Mouse (Mus musculus) mouse trophoblast stem cell (cell line): ENCODE data around the gene Eprs.

Experiments
- in situ Hi-C, 2 experiments: fragments of 300-500 bp; cut with MseI, MboI; formaldehyde crosslinking; loops; 2 replicates in 1 of 2; 3 replicates in 1 of 2; pipeline ENCODE4 v1.15.1; 2025

Gene Eprs

GRCm38 (mm10) chr1:185358211-185358610 lies 4.6 kb upstream of the Eprs start:
- in situ Hi-C loops, result no loop called here

DNA sequence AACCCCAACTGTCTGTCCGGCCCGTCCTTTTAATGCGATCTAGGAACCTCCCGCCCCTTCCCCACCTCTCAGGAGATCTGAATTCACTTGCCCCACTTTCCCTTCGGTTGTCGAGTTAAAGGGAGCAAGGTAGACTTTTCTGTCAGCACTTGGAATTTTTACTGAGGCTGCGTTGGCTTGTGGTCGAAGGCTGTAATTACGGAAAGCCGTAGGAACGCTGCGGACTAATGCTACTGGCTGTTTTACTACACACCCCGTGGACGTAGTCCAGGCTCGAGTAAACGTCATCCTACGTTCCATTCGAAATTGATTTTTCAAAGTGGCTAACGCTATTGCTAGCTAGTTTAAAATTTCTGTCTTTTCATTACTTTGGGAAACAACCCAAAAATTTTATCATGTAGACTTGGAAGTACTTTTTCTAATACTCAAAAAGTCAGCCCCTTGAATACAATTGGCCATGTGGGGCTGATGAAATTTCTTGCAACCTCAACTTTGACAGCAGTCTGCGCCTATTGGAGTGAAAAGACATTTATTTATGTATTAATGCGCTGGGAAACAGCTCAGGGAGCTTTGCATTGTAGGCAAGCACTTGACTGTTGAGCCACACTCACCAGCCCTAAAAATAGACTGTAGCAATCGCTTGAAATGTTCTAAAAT lies 810 bp downstream of the Eprs start:
- in situ Hi-C loops, result no loop called here

DNA sequence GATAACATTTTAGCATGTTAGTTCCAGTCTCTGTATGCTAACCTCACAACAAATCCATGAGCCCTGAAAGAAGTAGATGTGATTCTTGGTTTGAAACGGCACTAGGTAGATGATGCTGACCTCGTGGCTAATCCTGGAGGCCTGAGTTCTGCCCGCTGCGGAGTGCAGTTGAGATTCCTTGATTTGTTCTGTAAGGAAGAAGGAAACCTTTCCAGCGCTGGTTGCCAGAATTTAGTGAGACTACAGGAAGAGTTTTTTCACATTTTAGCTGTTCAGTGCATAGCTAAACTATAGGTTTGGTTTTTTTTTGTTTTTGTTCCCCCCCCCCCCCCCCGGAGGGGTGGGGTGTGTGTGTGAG lies 1.3 kb downstream of the Eprs start:
- in situ Hi-C loops, result no loop called here

- in situ Hi-C loops, result no loop called here
Observed at GRCm38 (mm10) chr1:185367383-185367782, 4.5 kb downstream of the Eprs start.

DNA sequence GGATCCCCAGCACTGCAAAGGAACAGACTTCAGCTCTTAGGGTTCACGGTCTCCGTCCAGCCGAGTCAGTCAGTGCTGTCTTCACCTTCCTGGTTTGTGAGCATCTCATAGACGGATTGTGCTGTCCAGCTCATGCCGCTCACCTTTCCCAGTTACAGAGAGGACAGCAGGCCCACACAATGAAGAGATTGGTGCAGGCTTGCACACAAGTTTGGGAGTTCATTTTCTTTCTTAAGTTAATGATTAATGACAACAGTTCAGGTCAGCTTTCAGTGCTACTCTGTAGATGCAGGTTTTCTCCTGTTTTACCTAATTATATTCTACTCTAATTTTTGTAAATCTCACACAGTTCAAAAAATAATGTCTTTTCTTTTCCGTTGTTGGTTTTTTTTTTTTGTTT lies 7.1 kb downstream of the Eprs start:
- in situ Hi-C loops, result no loop called here

DNA sequence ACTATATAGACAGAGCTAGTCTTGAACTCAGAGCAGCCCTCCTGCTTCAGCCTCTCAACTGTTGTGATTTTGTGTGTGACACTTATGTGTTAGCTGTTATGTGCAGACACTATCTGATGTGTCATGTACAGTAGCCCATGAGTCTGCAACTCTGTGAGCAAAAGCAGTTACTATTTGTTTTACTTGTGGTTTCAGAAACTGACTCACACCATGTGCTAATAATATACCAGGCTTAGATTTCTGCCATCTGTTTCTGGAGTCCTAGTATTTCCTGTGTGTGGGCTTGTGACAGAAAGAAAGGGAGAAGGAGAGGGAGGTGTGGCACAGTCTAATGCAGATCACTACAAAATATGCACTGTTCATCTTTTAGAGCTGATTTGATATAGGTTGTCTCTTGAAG lies 13.5 kb downstream of the Eprs start:
- in situ Hi-C loops, result no loop called here

- in situ Hi-C loops, result no loop called here
Observed at GRCm38 (mm10) chr1:185377429-185377828, 14.6 kb downstream of the Eprs start.

DNA sequence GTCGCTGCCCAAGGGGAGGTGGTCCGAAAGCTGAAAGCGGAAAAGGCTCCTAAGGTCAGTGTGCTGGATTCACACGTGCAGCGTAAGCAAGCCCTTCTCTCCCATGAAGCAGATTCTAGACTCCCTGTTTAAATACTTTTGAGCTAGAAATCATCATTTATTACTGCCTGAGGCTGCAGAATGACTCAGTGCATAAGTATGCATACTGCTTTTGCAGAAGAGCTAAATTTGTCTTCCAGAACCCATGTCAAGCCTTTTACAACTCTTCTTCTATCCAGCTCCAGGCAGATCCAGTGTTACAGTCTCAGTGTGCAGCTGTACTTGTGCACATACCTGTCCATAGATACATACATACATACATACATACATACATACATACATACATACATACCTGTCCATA lies 38.8 kb downstream of the Eprs start:
- in situ Hi-C loops, result no loop called here

GRCm38 (mm10) chr1:185404021-185404420 lies 41.2 kb downstream of the Eprs start:
- in situ Hi-C loops, result no loop called here

- in situ Hi-C loops, result no loop called here
Observed at GRCm38 (mm10) chr1:185405921-185406320, 43.1 kb downstream of the Eprs start.

- in situ Hi-C loops, result no loop called here
Observed at GRCm38 (mm10) chr1:185409831-185410230, 47.0 kb downstream of the Eprs start.

DNA sequence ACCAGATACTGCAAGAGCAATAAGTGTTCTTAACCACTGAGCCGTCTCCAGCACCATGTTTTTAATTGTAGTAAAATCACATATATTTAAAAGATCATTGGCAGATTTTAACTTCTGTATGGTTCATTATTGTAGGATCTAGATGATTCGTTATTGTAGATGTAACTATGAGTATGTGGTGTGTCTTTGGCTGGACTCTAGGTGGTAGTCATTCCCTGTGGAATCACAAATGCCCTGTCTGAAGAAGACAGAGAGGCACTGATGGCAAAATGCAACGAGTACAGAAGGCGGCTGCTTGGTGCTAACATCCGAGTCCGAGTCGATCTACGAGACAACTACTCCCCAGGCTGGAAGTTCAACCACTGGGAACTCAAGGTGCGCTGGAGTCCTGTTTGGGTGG lies 55.2 kb downstream of the Eprs start:
- in situ Hi-C loops, result no loop called here

- in situ Hi-C loops, result no loop called here
Observed at GRCm38 (mm10) chr1:185419805-185420204, 57.0 kb downstream of the Eprs start.

GRCm38 (mm10) chr1:185420776-185421175 lies 57.9 kb downstream of the Eprs start:
- in situ Hi-C loops, result no loop called here

DNA sequence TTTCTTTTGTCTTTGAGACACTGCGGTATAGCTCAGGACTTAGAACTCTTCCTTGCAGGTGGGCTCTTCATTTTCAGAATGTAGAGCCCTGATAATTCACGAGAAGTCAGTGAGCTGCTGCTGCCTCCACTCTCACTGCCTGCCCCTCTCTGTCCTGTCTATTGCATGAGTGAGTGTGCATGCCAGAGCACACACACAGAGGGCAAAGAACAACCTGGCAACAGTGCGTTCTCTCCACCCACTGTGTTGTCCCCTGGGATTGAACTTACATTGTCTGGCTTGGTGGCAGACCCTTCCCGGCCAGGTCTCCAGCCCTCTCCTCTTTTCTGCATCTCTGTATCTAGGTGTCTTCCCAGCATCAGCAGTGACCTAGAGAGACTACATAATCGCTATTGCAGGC lies 63.7 kb downstream of the Eprs start:
- in situ Hi-C loops, result loop anchor here in 1 of 2 experiments (5.0 kb wide), 1 partner anchor 81 kb away; no protein-coding TSS in a partner anchor

GRCm38 (mm10) chr1:185430488-185430887 lies 67.6 kb downstream of the Eprs start:
- in situ Hi-C loops, result loop anchor here in 1 of 2 experiments (10.0 kb wide), 1 partner anchor 74 kb away; no protein-coding TSS in a partner anchor

GRCm38 (mm10) chr1:185431245-185431997 lies 68.6 kb downstream of the Eprs start:
- in situ Hi-C loops, result loop anchor here in 1 of 2 experiments (10.0 kb wide), 1 partner anchor 73 kb away; no protein-coding TSS in a partner anchor

DNA sequence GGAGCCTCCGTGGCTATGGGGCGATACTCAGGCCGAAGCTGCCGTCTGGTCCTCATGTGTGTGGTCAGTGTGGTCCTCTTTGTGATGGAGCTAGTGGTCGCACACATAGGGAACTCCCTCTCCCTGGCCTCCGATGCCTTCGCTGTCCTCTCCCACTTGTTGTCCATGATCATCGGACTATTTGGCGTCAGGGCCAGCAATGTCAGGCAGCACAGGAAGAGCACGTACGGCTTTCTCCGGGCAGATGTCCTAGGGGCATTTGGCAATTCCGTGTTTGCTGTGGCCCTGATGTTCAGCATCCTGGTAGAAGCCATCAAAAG lies 69.1 kb downstream of the Eprs start:
- in situ Hi-C loops, result loop anchor here in 1 of 2 experiments (10.0 kb wide), 1 partner anchor 73 kb away; no protein-coding TSS in a partner anchor

DNA sequence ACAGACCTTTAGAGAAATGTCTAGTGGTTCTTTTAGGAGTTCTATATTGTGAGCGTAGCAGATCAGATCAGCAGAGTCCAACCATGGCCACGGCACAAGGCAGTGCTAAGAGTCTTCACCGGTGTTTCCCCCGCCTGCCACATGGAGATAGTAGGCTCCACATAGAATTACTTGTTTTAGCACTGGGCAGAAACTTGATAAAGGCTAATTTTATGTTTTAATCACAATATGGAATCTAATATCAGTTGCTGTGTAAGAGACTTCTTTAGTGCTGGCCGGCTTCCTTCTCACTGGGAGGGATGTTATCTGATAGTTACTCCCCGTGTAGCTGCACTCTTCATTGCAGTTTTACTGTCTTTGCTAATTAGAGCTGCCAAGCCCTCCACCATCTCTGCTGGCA lies 70.3 kb downstream of the Eprs start:
- in situ Hi-C loops, result loop anchor here in 1 of 2 experiments (10.0 kb wide), 1 partner anchor 72 kb away; no protein-coding TSS in a partner anchor

DNA sequence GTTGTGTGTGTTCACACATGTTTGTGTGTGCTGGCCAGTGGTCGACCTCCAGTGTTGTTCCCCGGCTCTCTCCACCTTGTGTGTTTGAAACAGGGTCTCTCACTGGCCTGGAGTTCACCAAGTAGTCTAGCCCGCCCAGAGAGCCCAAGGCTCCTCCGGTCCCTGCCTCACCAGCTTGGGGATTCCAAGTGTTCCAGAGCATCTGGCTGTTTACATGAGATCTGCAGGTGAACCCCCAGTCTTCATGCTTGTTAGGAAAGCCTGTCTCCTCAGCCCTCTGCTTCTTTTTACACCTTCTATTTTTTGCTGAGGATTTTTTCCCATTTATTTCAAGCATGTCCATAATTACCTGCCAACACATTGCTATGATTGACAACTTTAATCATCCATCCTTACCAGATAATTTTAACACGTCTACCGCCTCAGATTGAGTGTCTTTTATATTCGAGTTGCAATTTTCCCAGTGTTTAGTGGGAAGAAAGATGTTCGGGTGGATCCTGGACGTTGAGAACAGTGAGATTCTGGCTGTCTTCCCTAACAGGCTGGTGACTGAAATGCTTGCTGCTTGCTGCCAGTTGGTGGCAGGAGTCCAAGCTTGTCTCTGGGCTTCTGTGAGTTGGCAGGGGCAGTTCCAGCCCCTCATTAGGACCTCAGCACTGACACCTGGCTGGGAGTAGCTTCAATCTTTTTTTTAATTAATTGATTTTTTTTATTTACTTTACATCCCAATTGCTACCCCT lies 76.2 kb downstream of the Eprs start:
- in situ Hi-C loops, result loop anchor here in 1 of 2 experiments (10.0 kb wide), 1 partner anchor 66 kb away; no protein-coding TSS in a partner anchor

- in situ Hi-C loops, result no loop called here
Observed at GRCm38 (mm10) chr1:185441703-185442472, 79.0 kb downstream of the Eprs start.

- in situ Hi-C loops, result no loop called here
Observed at GRCm38 (mm10) chr1:185448936-185449335, 86.1 kb downstream of the Eprs start.
